Mouse (Mus musculus) kidney, postnatal 25 days (tissue): Measurements from ENCODE around the gene Nsf.

Experiments used
- DNase-seq, 2 experiments: peaks; one replicate each; pipeline ENCODE4 v3.0.0; 2021; ENCODE audit warnings: mixed read lengths in 2 of 2

The Nsf gene

DNA sequence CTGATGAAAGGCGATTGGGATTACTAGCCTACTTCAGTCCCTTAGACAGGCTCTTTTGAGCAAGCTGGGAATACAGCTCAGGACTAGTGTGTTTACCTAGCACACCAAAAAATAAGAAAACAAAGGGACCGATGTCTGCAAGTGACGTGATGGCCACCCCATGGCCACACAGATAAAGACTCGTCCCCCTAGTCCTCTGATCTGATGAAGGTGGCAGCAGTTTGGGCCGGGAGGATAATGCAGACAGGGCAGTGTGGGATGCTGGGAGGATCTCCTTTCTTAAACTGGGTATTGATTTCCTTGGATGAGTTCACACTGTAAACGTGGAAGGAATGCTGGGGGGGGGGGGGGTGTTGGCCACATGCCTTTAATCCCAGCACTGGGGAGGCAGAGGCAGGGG is 13.0 kb downstream of the Nsf start:
- DNase-seq, result no peak

DNA sequence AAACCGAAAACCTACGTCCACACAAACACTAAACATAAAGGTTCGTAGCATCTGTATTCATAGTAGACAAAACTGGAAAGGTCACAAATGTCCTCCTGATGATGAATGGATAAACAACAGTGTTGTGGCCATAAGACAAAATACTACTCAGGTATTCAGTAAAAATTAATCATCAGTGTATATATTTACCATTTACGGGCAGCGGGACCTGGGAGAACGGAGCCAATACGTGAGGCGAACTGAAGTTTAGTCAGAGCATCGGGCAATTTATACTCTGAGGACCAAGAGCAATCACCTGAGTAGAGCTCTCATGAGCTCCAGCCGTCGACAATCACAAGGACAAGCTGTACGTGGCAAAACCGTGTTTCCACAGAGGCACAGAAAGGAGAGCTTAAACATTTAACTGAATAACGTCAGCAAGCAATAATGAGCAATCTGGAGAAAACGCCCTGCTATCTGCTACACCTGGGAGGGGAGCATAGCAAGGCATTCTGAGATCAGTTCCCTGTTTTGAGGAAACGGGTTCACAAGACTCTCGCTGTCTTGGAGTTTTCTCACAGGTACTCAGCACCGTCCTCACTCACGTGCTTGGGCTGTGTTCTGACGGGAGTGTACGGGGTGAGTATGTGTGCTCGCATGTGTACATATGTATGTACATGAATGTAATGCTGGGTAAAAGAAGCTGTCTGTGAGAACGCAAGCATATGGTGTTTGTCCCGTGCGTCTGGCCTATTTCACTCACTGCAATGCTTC is 15.7 kb downstream of the Nsf start:
- no peak for DNase-seq

DNA sequence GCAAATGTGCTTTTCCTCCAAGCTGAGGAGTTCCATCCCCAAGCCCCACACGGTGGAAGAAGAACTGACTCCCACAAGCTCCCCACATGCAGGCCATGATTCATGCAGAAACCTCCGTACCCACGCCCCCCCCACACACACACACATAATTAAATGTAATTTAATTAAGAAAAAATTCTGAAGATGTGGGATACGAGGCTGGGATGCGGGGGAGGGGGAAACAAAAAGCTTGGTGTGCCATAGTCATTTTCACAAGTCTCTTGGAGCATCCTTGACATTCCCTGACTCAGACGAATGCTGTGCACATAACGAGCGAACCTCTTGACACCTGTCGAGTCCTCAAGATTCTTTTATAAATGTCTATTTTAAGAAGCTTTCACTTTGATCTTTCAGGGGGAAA is 16.4 kb downstream of the Nsf start:
- DNase-seq, result no peak

DNA sequence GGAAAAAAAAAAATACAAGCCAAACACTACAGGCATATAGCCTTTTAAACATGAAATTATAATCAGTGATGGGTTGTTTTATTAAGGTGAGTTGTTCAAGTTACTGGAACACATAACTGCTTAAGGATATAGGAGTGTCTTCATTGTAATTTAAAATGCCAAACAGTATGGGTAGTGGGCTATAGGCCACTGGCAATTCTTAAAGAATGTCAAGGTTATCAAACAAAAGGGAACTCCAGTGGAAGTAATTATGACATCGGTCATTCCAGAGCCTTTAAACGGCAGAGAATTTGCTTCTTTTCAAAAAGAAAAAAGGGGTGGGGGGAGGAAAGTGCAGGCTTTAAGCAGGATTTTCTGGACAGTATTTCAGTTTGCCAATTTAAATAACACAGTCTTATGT is 18.1 kb downstream of the Nsf start:
- no peak for DNase-seq

DNA sequence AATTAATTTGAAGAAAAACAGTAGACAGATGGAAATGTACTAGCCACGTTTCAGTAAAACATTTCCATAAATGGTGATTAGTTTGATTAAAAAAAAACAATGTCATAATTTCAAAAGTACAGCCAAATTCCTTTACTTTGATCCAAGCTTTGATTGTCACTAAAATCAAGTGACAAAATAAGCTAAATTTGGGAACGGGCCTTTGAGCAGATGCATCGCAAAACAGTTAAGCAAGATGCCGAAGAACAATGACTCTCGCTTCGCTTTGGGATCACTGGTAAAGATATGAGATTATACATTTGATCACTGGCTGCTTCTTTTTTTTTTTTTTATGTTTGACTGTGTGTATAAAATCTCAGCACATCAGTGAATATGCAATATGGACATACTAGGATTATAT is 20.0 kb downstream of the Nsf start:
- no peak for DNase-seq

DNA sequence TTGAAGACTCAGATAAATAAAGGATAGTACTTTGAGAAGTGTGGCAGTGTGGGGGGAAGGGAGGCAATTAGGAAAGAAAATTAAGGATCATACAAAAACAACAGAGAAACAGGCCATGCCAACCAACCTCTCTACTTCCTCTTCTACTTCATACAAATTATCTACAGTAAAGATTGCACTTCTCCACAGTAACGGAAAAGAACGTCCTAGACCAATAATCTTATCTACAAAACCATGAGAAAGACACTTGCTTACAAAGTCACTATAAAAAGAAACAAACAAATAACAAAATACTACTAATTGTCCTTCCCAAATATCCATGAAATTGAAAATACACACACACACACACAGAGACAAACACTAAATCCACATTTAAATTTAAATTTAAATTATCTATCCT is 29.9 kb downstream of the Nsf start:
- no peak for DNase-seq

DNA sequence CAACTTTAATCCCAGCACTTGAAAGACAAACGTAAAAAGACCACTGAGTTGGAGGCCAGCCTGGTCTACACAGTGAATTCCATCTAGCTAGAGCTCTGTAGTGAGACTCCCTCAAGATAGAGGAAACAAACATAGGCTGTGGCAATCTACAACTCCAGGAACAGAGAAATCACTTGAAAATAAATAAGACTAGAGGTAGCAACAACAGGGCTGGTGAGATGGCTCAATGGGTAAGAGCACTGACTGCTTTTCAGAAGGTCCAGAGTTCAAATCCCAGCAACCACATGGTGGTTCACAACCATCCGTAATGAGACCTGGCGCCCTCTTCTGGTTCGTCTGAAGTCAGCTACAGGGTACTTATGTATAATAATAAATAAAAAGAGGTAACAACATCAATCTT is 30.6 kb downstream of the Nsf start:
- no peak for DNase-seq

DNA sequence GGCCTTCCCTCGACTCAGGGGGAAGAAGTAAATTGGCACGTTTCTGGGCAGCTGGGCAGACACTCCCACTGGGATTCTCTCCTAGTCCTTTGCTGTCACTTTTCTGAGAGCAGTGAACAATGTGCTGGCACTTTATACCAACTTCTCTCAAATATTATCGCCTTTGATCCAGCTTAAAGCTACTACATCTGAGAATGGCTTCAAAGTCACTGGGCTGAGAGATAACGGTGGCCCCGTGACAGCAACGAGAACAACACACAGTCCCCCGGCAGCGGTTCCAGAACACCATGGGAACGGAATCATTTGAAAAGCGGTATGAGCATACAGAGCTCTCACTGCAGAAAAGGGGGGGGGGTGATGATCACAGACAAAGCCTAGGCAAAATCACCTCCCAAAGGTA is 31.0 kb downstream of the Nsf start:
- DNase-seq, result no peak

DNA sequence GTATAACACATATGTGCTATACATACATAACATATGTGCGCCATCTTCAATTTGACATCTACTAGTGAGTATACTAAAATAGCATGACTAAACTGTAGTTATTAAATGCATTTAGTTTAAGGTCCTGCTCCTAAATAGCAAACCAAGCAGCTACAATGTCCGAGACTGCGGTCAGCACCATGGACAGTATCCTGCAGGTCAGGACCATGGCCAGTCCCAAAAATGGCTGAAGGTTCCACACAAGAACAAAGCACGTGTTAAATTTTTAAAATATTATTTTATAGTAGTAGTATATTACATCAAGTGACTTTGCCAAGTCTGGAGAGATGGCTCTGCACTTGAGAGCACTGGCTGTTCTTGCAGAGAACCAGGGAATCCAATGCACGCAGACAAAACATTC is 33.2 kb downstream of the Nsf start:
- DNase-seq, result peak; percentile 58 to 76

DNA sequence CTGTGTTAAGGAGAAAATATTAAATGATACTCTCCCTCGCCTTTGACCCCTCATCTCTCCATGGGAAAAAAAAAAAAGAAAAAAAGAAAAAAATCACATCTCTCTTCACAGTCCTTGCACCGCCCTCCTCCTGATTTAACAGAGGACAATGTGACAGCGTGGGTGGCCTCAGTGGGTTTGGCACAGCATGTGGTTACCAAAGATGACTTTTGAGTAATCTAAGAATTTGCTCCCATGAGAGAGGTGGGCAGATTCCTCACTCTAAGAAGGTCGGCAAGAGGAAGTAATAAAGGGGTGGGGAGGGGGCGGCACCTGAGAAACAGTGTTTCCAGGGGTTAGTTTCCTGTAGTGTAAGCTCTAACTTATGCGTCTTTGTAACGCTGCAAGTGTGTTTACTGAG is 37.0 kb downstream of the Nsf start:
- no peak for DNase-seq

DNA sequence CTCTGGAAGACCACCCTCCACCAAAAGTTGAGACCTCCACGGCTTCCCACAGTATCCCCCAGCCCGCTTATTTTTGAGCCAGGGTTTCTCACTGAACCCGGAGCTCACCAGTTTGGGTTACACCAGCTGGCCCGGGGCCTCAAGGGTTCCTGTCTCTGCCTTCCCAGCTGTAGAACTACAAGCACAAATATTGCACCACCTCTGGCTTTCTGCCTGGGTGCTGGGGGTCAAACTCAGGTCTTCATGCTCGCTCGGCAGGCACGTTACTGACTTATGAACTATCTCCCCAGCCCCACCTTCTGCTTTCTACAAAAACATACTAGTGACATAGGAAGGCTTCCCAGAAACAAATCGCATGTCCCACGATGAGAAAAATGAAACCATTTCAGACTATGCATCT is 38.2 kb downstream of the Nsf start:
- no peak for DNase-seq

DNA sequence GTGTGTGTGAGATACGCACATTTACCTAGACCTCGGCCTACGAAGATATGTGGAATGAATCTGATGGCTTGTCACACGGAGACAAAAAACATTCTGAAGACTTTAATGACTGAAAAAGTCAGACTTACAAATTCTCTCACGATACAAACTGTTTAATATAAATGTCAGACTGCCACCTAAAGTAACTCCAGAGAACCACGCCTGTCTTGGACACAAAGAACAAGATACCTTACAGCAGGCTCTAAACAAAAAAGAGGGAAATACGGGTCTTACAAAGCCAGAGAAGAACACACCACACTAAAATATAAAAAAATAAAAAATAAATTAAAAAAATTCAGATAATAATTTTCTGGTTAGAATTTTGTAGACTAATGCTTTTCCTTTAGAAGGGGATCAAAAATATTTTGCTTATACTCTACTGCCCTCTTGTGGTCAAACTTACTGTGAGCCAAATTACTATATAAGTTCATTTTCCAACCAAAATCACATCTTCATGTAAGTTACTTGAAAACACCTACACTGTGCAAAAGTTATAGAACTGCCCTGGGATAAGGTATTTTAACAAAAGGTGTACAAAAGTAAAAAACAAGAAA is 42.8 kb downstream of the Nsf start:
- DNase-seq, result no peak

DNA sequence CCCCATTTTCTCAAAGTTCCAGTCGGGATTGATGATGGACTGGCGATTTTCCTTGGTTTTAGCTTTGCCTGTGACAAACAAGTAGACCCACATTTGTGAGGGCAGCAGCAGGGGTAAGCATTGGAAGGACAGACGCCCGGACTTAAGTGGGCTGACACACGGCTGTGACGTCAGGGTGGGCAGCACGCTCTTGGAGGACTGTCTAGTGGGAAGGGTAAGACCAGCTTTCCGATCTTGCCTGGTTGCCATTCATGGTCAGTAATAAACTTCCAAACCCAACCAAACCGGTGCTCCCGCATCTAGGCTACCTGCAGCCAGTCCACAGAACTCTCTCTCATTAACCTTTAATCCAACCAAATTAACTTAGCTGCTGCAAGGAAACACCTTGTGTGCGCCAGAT is 43.3 kb downstream of the Nsf start:
- no peak for DNase-seq

DNA sequence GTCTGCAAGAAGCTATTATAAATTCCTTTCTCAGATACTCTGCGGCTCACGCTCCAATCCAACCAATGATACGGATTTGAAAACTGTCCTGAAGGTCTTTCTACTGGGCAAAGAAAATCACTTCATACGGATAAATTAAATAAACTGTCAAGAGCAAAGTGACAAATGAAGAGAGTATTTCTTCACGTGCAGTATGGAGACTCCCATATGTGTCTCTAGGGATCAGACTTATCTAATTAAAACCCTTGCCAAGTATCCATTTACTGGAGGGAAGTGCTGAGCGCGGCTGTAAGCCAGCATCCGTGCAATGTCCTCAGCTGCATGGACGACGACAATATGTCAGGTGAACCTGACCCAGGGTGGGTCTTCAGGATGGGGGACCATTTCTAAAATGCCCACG is 44.0 kb downstream of the Nsf start:
- no peak for DNase-seq

DNA sequence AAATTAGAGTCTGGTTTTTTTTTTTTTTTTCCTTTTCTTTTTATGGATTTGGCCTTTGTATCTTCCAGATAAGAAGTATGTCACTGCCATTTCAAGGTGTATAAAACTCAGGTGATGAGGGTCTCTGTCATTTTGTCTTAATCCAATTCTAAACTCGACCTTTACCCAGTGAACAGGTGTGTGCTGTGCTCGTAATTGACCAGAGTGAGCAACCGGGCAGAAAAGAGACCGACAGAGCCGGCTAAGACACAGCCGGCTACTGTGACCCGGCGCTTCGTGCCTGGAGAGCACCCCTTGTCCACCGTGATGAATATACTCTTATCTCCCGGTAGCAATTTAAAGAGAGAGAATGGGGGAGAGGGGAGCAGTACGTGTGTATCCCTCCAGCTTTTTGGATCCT is 44.5 kb downstream of the Nsf start:
- no peak for DNase-seq

DNA sequence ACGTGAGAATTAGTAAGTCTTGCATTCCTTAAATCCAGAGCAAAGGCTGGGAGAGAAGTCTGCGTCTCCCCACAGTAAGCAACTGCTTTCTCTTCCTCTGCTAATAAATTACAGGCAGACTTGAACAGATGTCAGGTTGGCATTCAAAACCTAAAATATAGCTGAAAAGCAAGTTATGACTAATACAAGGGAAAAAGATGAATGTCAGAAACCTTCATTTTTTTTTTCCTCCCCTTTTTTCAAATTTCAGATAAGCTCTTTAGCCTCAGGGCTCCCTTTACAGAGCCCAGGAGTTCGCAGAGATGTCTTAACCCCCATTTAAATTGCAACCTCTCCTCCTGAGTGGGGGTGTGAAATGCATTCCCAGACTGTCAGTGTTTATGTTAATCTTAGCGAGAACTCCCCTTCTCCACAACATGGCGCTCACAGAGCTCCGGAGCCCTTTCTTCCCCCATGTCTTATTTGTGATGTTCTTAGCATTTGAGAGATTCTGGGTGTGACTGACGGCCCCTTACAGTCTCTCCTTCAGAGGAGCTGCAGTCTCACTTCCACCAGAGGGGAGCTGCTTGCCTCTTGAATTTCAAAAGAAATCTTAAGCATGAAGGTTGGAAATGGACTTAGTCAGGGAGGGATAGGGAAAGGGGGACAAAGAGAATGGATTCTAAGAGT is 47.7 kb downstream of the Nsf start:
- DNase-seq, result no peak

DNA sequence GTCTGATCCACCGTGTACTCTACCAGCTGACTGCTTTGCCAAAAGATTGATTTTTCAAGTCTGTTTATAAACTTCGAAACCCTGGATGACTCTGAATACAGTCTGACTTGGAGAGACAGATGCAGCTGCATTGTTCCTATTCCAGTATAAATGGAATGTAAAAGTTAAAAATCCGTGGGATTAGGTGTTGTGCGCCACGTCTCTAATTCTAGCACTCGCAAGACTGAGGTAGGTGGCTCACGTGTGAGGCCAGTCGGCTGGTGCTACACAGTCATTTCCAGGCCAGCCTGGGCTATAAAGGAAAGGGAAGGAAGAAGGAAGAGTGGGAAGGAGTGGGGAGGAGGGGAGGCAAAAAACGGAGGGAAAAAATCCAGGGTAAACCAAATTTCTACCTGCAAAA is 48.4 kb downstream of the Nsf start:
- no peak for DNase-seq

DNA sequence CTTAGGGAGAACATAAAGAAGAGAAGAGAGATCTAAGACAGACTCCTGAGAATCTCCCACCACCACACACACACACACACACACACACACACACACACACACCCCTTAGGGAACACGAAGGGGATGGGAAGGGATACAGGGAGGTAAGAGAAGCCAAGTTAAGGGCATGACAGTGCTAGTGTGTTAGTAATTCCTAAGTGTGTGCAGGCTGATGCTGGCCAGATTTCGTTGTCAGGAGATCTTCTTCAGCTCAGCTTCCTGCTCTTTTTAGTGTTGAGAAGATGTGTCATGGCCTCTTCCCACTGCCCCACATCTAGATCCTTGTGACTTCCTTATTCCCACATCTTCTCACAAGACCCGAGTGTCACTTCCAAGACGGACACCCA is 52.3 kb downstream of the Nsf start:
- DNase-seq, result no peak

DNA sequence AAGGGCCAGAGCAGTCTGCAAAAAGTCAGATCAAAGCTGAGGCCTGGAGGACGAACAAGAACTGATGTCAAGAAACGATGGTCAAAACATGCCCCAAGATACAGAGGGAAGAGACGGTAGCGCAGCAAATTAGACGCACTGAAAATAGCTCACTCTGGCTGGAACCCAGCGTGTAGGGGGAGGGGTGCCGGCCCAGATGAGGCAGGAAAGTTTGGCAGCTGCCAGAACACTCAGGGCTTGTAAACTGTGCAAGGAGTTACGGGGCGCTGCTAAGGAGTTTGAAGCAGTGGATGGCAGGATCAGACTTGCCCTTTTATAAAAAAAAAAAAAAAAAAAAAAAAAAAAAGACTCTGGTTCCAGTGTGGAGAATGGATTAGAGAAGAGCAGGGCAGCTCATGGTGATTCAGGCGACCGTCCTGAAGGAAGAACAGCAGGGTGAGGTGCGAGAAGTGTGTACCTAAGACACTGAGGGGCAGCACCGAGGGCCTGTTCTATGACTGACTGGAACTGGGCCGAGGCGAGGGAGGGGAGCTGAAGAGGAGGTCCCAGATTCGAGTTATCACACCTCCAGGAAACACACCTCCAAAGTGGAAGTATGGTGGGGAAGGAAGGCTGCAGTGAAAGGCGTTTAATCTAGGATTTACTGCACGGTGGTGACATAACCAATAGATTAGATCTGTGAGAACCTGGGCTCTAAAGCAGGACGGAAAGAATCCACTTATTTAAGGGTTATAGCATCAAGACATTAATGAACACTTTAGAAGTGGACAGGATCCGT is 52.9 kb downstream of the Nsf start:
- DNase-seq, result no peak

DNA sequence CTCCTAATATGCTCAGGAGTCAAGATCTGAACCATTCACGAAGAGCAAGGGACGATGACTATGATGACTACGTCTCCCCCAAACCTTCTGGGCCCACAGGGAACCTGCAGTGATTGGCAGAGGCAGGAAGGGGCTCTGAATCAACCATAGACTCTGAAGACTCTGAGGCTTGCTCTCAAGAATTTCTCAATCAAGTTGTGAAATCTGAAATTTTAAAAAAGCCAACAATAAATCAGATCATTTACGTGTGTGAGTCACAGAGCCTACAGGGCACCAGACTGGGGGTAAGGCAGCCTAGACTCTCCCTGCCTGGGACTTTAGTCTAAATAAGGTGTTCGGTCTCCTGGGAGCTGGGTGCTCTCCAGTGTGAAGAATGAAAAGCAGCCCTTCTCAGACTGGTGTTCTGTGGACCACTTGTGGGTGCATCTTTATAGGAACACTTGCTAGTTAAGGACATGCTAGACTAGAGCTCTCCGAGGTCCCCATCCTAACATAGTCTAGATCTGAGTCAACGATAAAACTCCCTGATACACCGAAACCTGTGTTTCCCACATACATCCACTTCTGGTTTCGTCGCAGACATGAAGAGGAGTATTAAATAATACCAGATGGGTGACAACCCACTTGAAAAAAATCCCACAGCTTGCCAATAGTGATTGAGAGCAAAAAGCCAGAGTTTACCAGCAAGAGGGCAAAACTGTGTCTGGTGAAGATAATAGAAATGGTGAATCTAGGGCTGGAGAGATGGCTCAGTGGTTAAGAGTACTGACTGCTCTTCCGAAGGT is 56.7 kb downstream of the Nsf start:
- DNase-seq, result no peak

DNA sequence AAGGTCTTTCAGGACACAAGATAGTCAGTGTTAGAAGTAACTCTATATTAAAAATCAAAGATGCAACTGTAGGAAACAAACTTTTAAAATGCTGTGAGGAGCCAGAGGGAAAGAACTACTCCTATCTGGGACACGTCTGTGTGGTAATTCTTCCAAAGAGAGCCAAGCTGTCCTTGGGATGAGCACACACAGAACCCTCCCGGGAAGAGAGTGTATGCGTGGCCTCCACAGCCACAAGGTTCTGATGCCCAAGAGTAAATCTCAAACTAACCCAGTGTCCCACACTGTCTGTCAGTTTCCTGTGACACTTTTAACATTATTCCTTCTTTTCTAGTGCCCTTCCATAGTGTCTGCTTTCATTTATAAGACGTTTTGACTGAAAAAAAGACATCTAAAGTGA is 57.8 kb downstream of the Nsf start:
- no peak for DNase-seq

DNA sequence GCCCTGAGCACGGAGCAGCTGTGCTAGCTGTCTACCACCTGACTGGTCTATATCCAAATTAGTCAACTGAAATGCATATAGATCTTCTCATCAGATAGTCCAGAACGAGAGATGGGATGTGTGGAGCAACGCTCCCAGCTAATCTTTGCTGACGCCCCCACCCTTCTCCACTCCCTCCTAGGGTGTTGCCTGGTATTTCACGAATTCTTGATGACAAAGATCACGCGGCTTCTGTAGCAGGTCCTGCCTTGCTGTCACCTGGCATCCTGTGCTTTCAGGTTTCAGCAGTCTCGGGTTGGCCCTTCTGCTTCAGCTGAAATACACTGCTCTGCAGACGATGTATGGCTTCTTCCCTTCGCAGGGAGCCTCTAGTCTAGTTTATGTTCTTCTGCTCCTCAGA is 61.0 kb downstream of the Nsf start:
- no peak for DNase-seq

DNA sequence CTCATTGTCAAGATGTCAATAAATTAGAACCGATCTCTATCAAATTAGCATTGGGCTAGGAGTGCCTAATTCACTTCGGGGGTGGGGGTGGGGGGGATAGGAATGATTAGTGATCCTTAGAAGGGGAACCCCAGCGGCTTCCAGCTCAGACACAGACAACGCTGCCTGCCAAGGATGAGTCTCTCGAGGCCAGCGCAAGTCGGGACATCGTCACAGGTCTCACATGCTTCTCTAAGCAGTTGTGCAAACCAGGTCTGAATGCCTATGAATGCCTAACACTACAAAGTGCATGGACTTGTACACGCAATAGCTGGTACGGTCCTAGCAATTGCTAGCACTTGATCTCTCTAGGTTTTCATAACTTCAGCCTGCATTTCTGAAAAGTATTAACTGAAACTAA is 62.1 kb downstream of the Nsf start:
- no peak for DNase-seq
